Mouse (Mus musculus): ENCODE measurements at regions not wholly inside any gene's neighbourhood (a gene's known extent, or its start where the extent isn't known, plus 50 kb on each side); places are given as distances from the start of the nearest gene placed in this dataset.

DNA sequence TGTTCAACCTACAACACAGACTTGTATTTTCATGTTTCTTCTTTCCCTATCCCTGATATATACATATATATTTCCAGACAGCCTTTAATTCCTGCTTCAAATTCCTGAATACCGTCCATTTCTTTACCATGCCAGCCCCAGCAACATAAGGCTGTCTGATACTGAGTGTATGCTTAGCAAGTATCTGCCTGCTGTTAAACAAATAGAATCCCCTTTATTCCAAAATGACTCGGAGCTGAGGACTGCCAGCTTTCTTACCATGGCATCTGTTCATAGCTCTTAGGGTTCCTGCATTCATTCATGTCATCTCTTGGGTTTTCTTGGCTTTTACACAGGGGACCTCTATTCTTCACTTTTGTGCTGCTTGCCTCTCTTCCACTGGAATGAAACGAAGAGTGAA lies 105.8 kb downstream of the Pctp start:
- Histone ChIP-seq H3K9me3 (ENCODE audit: control insufficient read depth, low read length) (no peaks in the 10 kb centered on the region), H3K36me3 (ENCODE audit: control insufficient read depth, insufficient read depth, low read length) (no peaks in the 10 kb centered on the region), H3K9ac (ENCODE audit: low read depth, low read length) (no peak overlapping the region), H3K4me3 (ENCODE audit: low read length) (no peak overlapping the region), H3K4me2 (ENCODE audit: low read length) (no peak overlapping the region), H3K4me1 (ENCODE audit: control insufficient read depth, insufficient read depth, low read depth, low read length) (no peaks in the 10 kb centered on the region), H3K27me3 (replicated peaks; ENCODE audit: control insufficient read depth, insufficient read depth, low read length) (no peaks in the 10 kb centered on the region), H3K27ac (ENCODE audit: low read depth, low read length) (no peak overlapping the region)
- no peak for ATAC-seq
- WGBS: 57% methylated on average over 3 of the region's 3 CpGs

GRCm38 (mm10) chr11:89871587-89871986 lies 94.1 kb upstream of the Ankfn1 start:
- Histone ChIP-seq H3K27me3 (replicated peaks; ENCODE audit: control insufficient read depth, insufficient read depth, low read length) (no peaks in the 10 kb centered on the region), H3K27ac (ENCODE audit: low read depth, low read length) (no peak overlapping the region), H3K4me3 (ENCODE audit: low read length) (no peak overlapping the region), H3K36me3 (ENCODE audit: control insufficient read depth, insufficient read depth, low read length) (no peaks in the 10 kb centered on the region), H3K9ac (ENCODE audit: low read depth, low read length) (no peak overlapping the region), H3K4me2 (ENCODE audit: low read length) (no peak overlapping the region), H3K9me3 (ENCODE audit: control insufficient read depth, low read length) (no peaks in the 10 kb centered on the region), H3K4me1 (ENCODE audit: control insufficient read depth, insufficient read depth, low read depth, low read length) (no peaks in the 10 kb centered on the region)
- no peak for ATAC-seq
- WGBS: 29% methylated on average over 2 of the region's 2 CpGs

- ATAC-seq: no peak
- Histone ChIP-seq H3K4me3 (ENCODE audit: low read length) (no peak overlapping the region), H3K4me1 (ENCODE audit: control insufficient read depth, insufficient read depth, low read depth, low read length) (no peaks in the 10 kb centered on the region), H3K36me3 (ENCODE audit: control insufficient read depth, insufficient read depth, low read length) (no peaks in the 10 kb centered on the region), H3K9ac (ENCODE audit: low read depth, low read length) (no peak overlapping the region), H3K4me2 (ENCODE audit: low read length) (no peak overlapping the region), H3K27me3 (replicated peaks; ENCODE audit: control insufficient read depth, insufficient read depth, low read length) (no peaks in the 10 kb centered on the region), H3K27ac (ENCODE audit: low read depth, low read length) (no peak overlapping the region), H3K9me3 (ENCODE audit: control insufficient read depth, low read length) (no peaks in the 10 kb centered on the region)
- 25% methylated on average over 2 of the region's 2 CpGs for WGBS
Measured at GRCm38 (mm10) chr11:89867575-89867974, 90.1 kb upstream of the Ankfn1 start.

GRCm38 (mm10) chr11:89856184-89856769 lies 78.8 kb upstream of the Ankfn1 start:
- ATAC-seq: no peak
- WGBS: 84% methylated on average over 9 of the region's 9 CpGs
- H3K27ac ChIP-seq (ENCODE audit: low read depth, low read length): no peak overlapping the region

DNA sequence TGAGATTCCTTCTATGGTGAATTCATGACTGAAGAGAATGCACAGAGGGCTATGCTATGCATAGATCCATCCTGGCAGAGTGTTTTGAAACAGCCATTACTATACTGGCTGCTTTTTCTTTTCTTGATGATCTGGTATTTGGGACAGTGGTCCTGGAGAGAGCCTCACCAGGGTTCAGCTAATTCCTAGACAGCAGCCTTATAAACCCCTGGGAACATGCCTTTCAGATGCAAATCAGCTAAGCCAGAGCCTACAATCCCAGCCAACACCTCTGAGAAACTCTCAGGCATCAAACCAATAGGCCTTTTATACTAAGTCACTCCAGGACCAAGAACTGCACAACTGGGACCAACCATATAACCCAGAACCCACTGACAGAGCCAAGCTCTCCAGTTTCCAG lies 64.4 kb upstream of the Ankfn1 start:
- Histone ChIP-seq H3K27me3 (replicated peaks; ENCODE audit: control insufficient read depth, insufficient read depth, low read length) (no peaks in the 10 kb centered on the region), H3K36me3 (ENCODE audit: control insufficient read depth, insufficient read depth, low read length) (no peaks in the 10 kb centered on the region), H3K4me1 (ENCODE audit: control insufficient read depth, insufficient read depth, low read depth, low read length) (peaks cover 4% of the 10 kb centered on the region; the same call in 1 of the 2 replicates), H3K9ac (ENCODE audit: low read depth, low read length) (no peak overlapping the region), H3K9me3 (ENCODE audit: control insufficient read depth, low read length) (no peaks in the 10 kb centered on the region), H3K4me3 (ENCODE audit: low read length) (no peak overlapping the region), H3K4me2 (ENCODE audit: low read length) (no peak overlapping the region), H3K27ac (ENCODE audit: low read depth, low read length) (no peak overlapping the region)
- ATAC-seq: peak; percentile 76

More at GRCm38 (mm10) chr11:89856184-89856769, 78.8 kb upstream of the Ankfn1 start:
- Histone ChIP-seq H3K9ac (ENCODE audit: low read depth, low read length) (no peak overlapping the region), H3K9me3 (ENCODE audit: control insufficient read depth, low read length) (no peaks in the 10 kb centered on the region), H3K4me2 (ENCODE audit: low read length) (no peak overlapping the region), H3K36me3 (ENCODE audit: control insufficient read depth, insufficient read depth, low read length) (no peaks in the 10 kb centered on the region), H3K4me3 (ENCODE audit: low read length) (no peak overlapping the region), H3K4me1 (ENCODE audit: control insufficient read depth, insufficient read depth, low read depth, low read length) (no peaks in the 10 kb centered on the region), H3K27me3 (replicated peaks; ENCODE audit: control insufficient read depth, insufficient read depth, low read length) (no peaks in the 10 kb centered on the region)

DNA sequence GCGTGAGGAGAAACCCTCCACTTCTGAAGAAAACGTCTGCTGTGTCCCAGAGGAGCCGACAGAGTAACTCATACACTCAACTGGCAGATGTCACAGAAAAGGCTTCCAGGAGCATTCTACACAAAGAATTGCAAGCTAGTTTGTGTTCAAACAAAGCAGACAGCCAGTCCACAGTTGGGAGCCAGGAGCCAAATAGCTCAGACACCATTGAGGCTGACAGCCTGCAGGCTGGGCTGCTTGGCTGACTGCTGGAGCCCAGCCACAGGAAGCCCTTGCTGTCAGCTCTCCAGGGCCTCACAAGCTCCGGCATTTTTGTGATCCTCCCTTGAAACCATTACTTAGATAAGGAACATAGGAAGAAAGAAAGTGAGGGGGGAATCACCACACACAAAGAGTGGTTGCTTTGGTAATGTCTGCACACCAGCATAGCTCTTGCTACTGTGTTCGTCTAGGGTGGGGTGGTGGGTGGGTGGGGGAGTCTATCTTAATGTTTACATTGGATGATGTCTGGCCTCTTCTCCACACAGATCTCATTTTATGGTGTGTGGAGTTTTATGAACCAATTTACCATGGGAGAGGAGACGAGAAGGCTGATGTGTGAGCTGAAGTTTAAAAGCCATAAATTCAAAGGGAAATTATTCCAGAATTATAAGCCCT lies 62.3 kb upstream of the Ankfn1 start:
- 15% methylated on average over 6 of the region's 6 CpGs for WGBS
- ATAC-seq: peak; percentile 93
- Histone ChIP-seq H3K9ac (ENCODE audit: low read depth, low read length) (no peak overlapping the region), H3K9me3 (ENCODE audit: control insufficient read depth, low read length) (no peaks in the 10 kb centered on the region), H3K27ac (ENCODE audit: low read depth, low read length) (no peak overlapping the region), H3K4me2 (ENCODE audit: low read length) (no peak overlapping the region), H3K4me3 (ENCODE audit: low read length) (no peak overlapping the region), H3K27me3 (replicated peaks; ENCODE audit: control insufficient read depth, insufficient read depth, low read length) (no peaks in the 10 kb centered on the region), H3K36me3 (ENCODE audit: control insufficient read depth, insufficient read depth, low read length) (no peaks in the 10 kb centered on the region), H3K4me1 (ENCODE audit: control insufficient read depth, insufficient read depth, low read depth, low read length) (peaks cover 4% of the 10 kb centered on the region; the same call in 1 of the 2 replicates)

DNA sequence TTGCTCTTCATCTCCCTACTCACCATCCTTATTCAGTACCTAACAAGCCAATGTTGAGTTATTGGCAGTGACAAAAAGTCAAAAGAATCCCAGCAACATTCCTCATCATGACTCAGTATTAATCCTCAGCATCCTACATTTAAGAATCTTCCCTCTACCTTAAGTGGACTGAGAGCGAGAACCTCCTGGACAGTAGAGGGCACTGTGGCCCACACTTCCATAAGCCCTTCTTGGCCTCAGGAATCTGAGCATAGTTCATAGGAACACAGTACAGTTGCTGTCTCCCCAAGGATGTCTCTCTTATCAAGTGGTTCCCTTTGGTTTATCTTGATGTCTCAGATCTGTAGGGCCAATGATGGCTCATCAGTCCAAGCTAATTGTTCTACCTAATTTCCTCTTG lies 60.5 kb upstream of the Ankfn1 start:
- H3K4me1 ChIP-seq (ENCODE audit: control insufficient read depth, insufficient read depth, low read depth, low read length): peaks cover 4% of the 10 kb centered on the region; the same call in 1 of the 2 replicates
- H3K4me2 ChIP-seq (ENCODE audit: low read length): no peak overlapping the region
- no peak overlapping the region for H3K27ac ChIP-seq (ENCODE audit: low read depth, low read length)
- no peak for ATAC-seq
- H3K9ac ChIP-seq (ENCODE audit: low read depth, low read length): no peak overlapping the region
- 100% methylated on average over 1 of the region's 1 CpGs for WGBS
- no peaks in the 10 kb centered on the region for H3K36me3 ChIP-seq (ENCODE audit: control insufficient read depth, insufficient read depth, low read length)
- no peak overlapping the region for H3K4me3 ChIP-seq (ENCODE audit: low read length)
- no peaks in the 10 kb centered on the region for H3K27me3 ChIP-seq (replicated peaks; ENCODE audit: control insufficient read depth, insufficient read depth, low read length)
- no peaks in the 10 kb centered on the region for H3K9me3 ChIP-seq (ENCODE audit: control insufficient read depth, low read length)

GRCm38 (mm10) chr11:89836897-89837296 lies 59.4 kb upstream of the Ankfn1 start:
- H3K4me1 ChIP-seq (ENCODE audit: control insufficient read depth, insufficient read depth, low read depth, low read length): peaks cover 4% of the 10 kb centered on the region; the same call in 1 of the 2 replicates
- H3K9me3 ChIP-seq (ENCODE audit: control insufficient read depth, low read length): no peaks in the 10 kb centered on the region
- H3K4me2 ChIP-seq (ENCODE audit: low read length): no peak overlapping the region
- no peaks in the 10 kb centered on the region for H3K36me3 ChIP-seq (ENCODE audit: control insufficient read depth, insufficient read depth, low read length)
- H3K4me3 ChIP-seq (ENCODE audit: low read length): no peak overlapping the region
- no peak for ATAC-seq
- no peaks in the 10 kb centered on the region for H3K27me3 ChIP-seq (replicated peaks; ENCODE audit: control insufficient read depth, insufficient read depth, low read length)
- H3K27ac ChIP-seq (ENCODE audit: low read depth, low read length): no peak overlapping the region
- 91% methylated on average over 4 of the region's 4 CpGs for WGBS
- no peak overlapping the region for H3K9ac ChIP-seq (ENCODE audit: low read depth, low read length)

DNA sequence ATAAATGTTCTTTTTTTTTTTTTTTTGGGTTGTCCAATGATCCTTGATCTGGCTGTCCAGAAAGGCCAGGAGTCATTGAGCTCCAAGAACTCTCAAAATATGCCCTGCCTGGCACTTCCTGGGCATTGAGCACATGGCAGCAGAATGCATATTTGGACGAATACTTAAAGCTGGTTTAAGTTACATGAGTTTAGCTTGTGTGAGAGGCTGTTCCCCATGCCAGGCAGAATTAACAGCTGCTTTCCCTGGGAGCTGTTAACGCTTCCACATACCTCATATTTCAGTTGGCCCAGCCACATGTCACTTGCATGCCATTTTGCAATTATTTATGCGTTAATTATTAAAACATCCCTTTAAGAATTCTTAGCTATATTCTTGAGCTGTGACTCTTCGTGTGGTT lies 56.6 kb upstream of the Ankfn1 start:
- Histone ChIP-seq H3K27ac (ENCODE audit: low read depth, low read length) (no peak overlapping the region), H3K9me3 (ENCODE audit: control insufficient read depth, low read length) (no peaks in the 10 kb centered on the region), H3K9ac (ENCODE audit: low read depth, low read length) (no peak overlapping the region), H3K4me1 (ENCODE audit: control insufficient read depth, insufficient read depth, low read depth, low read length) (no peaks in the 10 kb centered on the region), H3K4me2 (ENCODE audit: low read length) (no peak overlapping the region), H3K27me3 (replicated peaks; ENCODE audit: control insufficient read depth, insufficient read depth, low read length) (no peaks in the 10 kb centered on the region), H3K36me3 (ENCODE audit: control insufficient read depth, insufficient read depth, low read length) (no peaks in the 10 kb centered on the region), H3K4me3 (ENCODE audit: low read length) (no peak overlapping the region)
- no peak for ATAC-seq
- WGBS: 78% methylated on average over 4 of the region's 4 CpGs

Measured in hindbrain, embryonic 16.5 days (tissue).